Mouse (Mus musculus): ENCODE measurements around the gene Hist1h2ae. TPM values are rescaled to one million over a fixed set of nuclear protein-coding genes. Genes with fewer than 3 reads are reported as not detected.
A peak's percentile ranks its signal among the peaks of the same experiment; 100 is the strongest.
"Not testable (repeated sequence)": the region's sequence is repeated elsewhere in the genome, so short reads cannot be mapped to it uniquely, and the experiment has no call there.

Hist1h2ae gene
- total RNA-seq (2021): 10 to 100 TPM; 10.3 TPM
- long read RNA-seq, experiment 1: 0 reads
- long read RNA-seq, experiment 2: 0 reads

- DNase-seq (ENCODE audit: low spot score in 2 of 2): peak; percentile 74 to 95
Measured at GRCm38 (mm10) chr13:23571022-23571503, at the start of gene Hist1h2ae, which contains the start of gene Hist1h2bg. TSS of gene Hist1h2ae (minus strand) at chr13:23571220. TSS of gene Hist1h2bg (plus strand) at chr13:23571396.

- DNase-seq (ENCODE audit: low spot score in 2 of 2): no peak
Measured at GRCm38 (mm10) chr13:23620056-23620732, 49.2 kb upstream of the Hist1h2ae start.

GRCm38 (mm10) chr13:23611638-23612037 is 40.6 kb upstream of the Hist1h2ae start:
- DNase-seq (ENCODE audit: low spot score in 2 of 2): no peak

GRCm38 (mm10) chr13:23610393-23610792 is 39.4 kb upstream of the Hist1h2ae start:
- DNase-seq (ENCODE audit: low spot score in 2 of 2): no peak

GRCm38 (mm10) chr13:23609844-23610243 is 38.8 kb upstream of the Hist1h2ae start:
- DNase-seq (ENCODE audit: low spot score in 2 of 2): no peak

GRCm38 (mm10) chr13:23609209-23609608 is 38.2 kb upstream of the Hist1h2ae start:
- no peak for DNase-seq (ENCODE audit: low spot score in 2 of 2)

- DNase-seq (ENCODE audit: low spot score in 2 of 2): no peak
Measured at GRCm38 (mm10) chr13:23605052-23605451, 34.0 kb upstream of the Hist1h2ae start.

GRCm38 (mm10) chr13:23604452-23604851 is 33.4 kb upstream of the Hist1h2ae start:
- DNase-seq (ENCODE audit: low spot score in 2 of 2): no peak

- DNase-seq (ENCODE audit: low spot score in 2 of 2): no peak
Measured at GRCm38 (mm10) chr13:23603182-23603699, 32.2 kb upstream of the Hist1h2ae start.

GRCm38 (mm10) chr13:23597957-23598356 is 26.9 kb upstream of the Hist1h2ae start:
- peak; percentile 65 to 79 for DNase-seq (ENCODE audit: low spot score in 2 of 2)

GRCm38 (mm10) chr13:23595622-23596372 is 24.8 kb upstream of the Hist1h2ae start:
- no peak for DNase-seq (ENCODE audit: low spot score in 2 of 2)

- DNase-seq (ENCODE audit: low spot score in 2 of 2): no peak
Measured at GRCm38 (mm10) chr13:23595185-23595584, 24.2 kb upstream of the Hist1h2ae start.

GRCm38 (mm10) chr13:23593051-23593770 is 22.2 kb upstream of the Hist1h2ae start:
- no peak for DNase-seq (ENCODE audit: low spot score in 2 of 2)

GRCm38 (mm10) chr13:23592614-23593013 is 21.6 kb upstream of the Hist1h2ae start:
- no peak for DNase-seq (ENCODE audit: low spot score in 2 of 2)

GRCm38 (mm10) chr13:23591886-23592285 is 20.9 kb upstream of the Hist1h2ae start:
- not testable (repeated sequence) for DNase-seq (ENCODE audit: low spot score in 2 of 2)

GRCm38 (mm10) chr13:23591206-23591605 is 20.2 kb upstream of the Hist1h2ae start:
- no peak for DNase-seq (ENCODE audit: low spot score in 2 of 2)

- DNase-seq (ENCODE audit: low spot score in 2 of 2): no peak
Measured at GRCm38 (mm10) chr13:23586940-23587225, 15.9 kb upstream of the Hist1h2ae start.

GRCm38 (mm10) chr13:23586099-23586939 is 15.3 kb upstream of the Hist1h2ae start:
- DNase-seq (ENCODE audit: low spot score in 2 of 2): no peak

- DNase-seq (ENCODE audit: low spot score in 2 of 2): peak; percentile 61 to 89
Measured at GRCm38 (mm10) chr13:23585442-23586098, 14.6 kb upstream of the Hist1h2ae start.

GRCm38 (mm10) chr13:23585029-23585441 is 14.0 kb upstream of the Hist1h2ae start:
- DNase-seq (ENCODE audit: low spot score in 2 of 2): peak; percentile 68 to 71
